In the genomic region with DNA sequence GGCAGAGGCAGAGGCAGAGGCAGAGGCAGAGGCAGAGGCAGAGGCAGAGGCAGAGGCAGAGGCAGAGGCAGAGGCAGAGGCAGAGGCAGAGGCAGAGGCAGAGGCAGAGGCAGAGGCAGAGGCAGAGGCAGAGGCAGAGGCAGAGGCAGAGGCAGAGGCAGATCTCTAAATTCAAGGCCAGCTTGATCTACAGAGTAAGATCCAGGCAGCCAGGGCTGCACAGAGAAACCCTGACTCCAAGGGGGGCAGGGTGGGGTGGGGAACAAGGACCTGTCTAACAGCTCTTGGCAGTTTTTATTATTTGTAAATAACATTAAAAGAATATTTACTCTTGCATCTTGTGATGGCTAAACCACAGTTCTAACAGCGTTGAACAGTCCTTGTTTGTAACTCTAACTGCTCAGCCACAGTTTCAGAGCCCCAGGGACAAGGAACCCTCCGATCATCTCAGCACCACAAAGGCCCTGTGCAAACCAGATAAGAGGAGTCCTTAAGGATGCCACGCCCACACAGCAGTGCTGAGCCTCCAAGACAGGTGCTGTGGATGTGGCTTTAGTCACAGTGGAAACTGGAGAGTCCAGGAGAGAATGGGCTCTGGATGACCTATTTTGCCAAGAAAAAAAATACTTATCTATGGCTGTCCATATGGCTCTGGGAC, we compare ENCODE assay signal across 1 mouse cellular context.
TF ChIP-seq lines count a peak whose summit lies in the region.

No protein-coding gene starts in this region.

TF ChIP-seq in MEL, 35 proteins besides CTCF, POLR2A, EP300 and RAD21 (continued from another document):
- TF ChIP-seq ZMIZ1 (IDR thresholded peaks at IDR 0.05; ENCODE audit: low read depth, low read length) (peak; percentile 78), GATA1 (IDR thresholded peaks at IDR 0.05; ENCODE audit: low read depth, low read length) (peak; percentile 97), ETS1 (IDR thresholded peaks at IDR 0.05; ENCODE audit: low read depth, low read length) (peak; percentile 83), TCF12 (IDR thresholded peaks at IDR 0.05; ENCODE audit: low read depth, low read length) (peak; percentile 97), USF1 (IDR thresholded peaks at IDR 0.05; ENCODE audit: low read depth, low read length) (no peak), MEF2A (IDR thresholded peaks at IDR 0.05; ENCODE audit: extremely low read depth, insufficient replicate concordance, low read depth, low read length, poor library complexity, severe bottlenecking) (no peak), CHD2 (IDR thresholded peaks at IDR 0.05; ENCODE audit: low read length) (no peak), ZC3H11A (IDR thresholded peaks at IDR 0.05; ENCODE audit: low read depth, low read length) (no peak), MYB (IDR thresholded peaks at IDR 0.05; ENCODE audit: low read depth, low read length) (peak; percentile 68), MAZ (IDR thresholded peaks at IDR 0.05; ENCODE audit: low read depth, low read length) (0 out of 2 replicates have a peak, but pooled peaks have one; percentile 60), ELF1 (IDR thresholded peaks at IDR 0.05; ENCODE audit: low read depth, low read length) (0 out of 2 replicates have a peak, but pooled peaks have one; percentile 10)
